15 mouse cellular contexts compared by ENCODE assay signal in genomic region chr2:106968320-106968719, GRCm38 (mm10). TPM values are rescaled to one million over a fixed set of nuclear protein-coding genes. Genes with fewer than 3 reads are reported as not detected.
A peak's percentile ranks its signal among the peaks of the same experiment; 100 is the strongest.
DNase-seq lines count a peak whose midpoint lies in the region; ATAC-seq and TF ChIP-seq lines count a peak whose summit lies in the region.
"Had no signal": no experiment of that assay in that cellular context is flagged by ENCODE, and none has a peak within 500 bp of the region (broad histone marks: within the 10 kb centered on the region; RNA-seq: fewer than 3 reads in every experiment).

No protein-coding gene starts in this region.

- H3K4me3 ChIP-seq in embryonic facial prominence, embryonic 14.5 days (ENCODE audit: low read depth, low read length): no peak overlapping the region
- no peak overlapping the region for H3K4me3 ChIP-seq in embryonic facial prominence, embryonic 10.5 days
- H3K4me3 ChIP-seq in testis, adult 2 months (ENCODE audit: control insufficient read depth, low read depth, low read length): peak overlapping the region; percentile 78
- H3K4me3 ChIP-seq: forebrain, embryonic 13.5 days; neural tube, embryonic 13.5 days had no signal

- peaks cover under 1% of the 10 kb centered on the region; the same call in 1 of the 2 replicates for H3K4me1 ChIP-seq in embryonic facial prominence, embryonic 14.5 days (ENCODE audit: control insufficient read depth, insufficient read depth, low read length)
- peaks cover 9% of the 10 kb centered on the region for H3K4me1 ChIP-seq in embryonic facial prominence, embryonic 10.5 days
- peaks cover 2% of the 10 kb centered on the region for H3K4me1 ChIP-seq in testis, adult 2 months (ENCODE audit: control insufficient read depth, insufficient read depth, low read length)

- WGBS in embryonic facial prominence, embryonic 14.5 days: 72% methylated on average over 6 of the region's 6 CpGs
- 87% methylated on average over 6 of the region's 6 CpGs for WGBS in embryonic facial prominence, embryonic 10.5 days

- peak; percentile 29 for DNase-seq in embryonic facial prominence, embryonic 14.5 days (ENCODE audit: low spot score)
- no peak for DNase-seq in embryonic facial prominence, embryonic 10.5 days (ENCODE audit: low spot score)
- peak; percentile 42 to 58 for DNase-seq in layer of hippocampus, postnatal 10 days (ENCODE audit: low spot score in 2 of 2)
- DNase-seq in layer of hippocampus, postnatal 36 days: no peak
- DNase-seq in testis, postnatal 14 days (ENCODE audit: low spot score): no peak
- no peak for DNase-seq in spleen, adult 18-20 months
- DNase-seq: adrenal gland, postnatal 36 days; embryo, embryonic 11 days; heart, adult 18-20 months; kidney, adult 11 months; kidney, postnatal 14 days; lung, adult 18-20 months had no signal

- no peak for TF ChIP-seq POLR2A in testis, adult 2 months (IDR thresholded peaks at IDR 0.05; ENCODE audit: control insufficient read depth, low read depth, low read length)

- peaks cover 51% of the 10 kb centered on the region for H3K36me3 ChIP-seq in embryonic facial prominence, embryonic 14.5 days (ENCODE audit: control insufficient read depth, insufficient read depth, low read length)
- H3K36me3 ChIP-seq in embryonic facial prominence, embryonic 10.5 days (replicated peaks): peaks cover 69% of the 10 kb centered on the region
- peaks cover 3% of the 10 kb centered on the region; the same call in 1 of the 2 replicates for H3K36me3 ChIP-seq in testis, adult 2 months (ENCODE audit: control insufficient read depth, insufficient read depth, low read length)

- TF ChIP-seq CTCF in testis, adult 2 months (IDR thresholded peaks at IDR 0.05; ENCODE audit: control insufficient read depth, insufficient read depth, insufficient replicate concordance, low read depth, low read length): no peak

- no peak overlapping the region for H3K4me2 ChIP-seq in embryonic facial prominence, embryonic 14.5 days (ENCODE audit: low read depth, low read length)
- H3K4me2 ChIP-seq: forebrain, embryonic 13.5 days; neural tube, embryonic 13.5 days had no signal

- no peaks in the 10 kb centered on the region for H3K9me3 ChIP-seq in embryonic facial prominence, embryonic 14.5 days (ENCODE audit: control insufficient read depth, low read length)
- H3K9me3 ChIP-seq in embryonic facial prominence, embryonic 10.5 days: no peaks in the 10 kb centered on the region
- H3K9me3 ChIP-seq: forebrain, embryonic 13.5 days; neural tube, embryonic 13.5 days had no signal

- no peak overlapping the region for H3K9ac ChIP-seq in embryonic facial prominence, embryonic 14.5 days (ENCODE audit: low read depth, low read length)
- H3K9ac ChIP-seq: forebrain, embryonic 13.5 days; neural tube, embryonic 13.5 days had no signal

- no peak overlapping the region for H3K27ac ChIP-seq in embryonic facial prominence, embryonic 14.5 days (replicated peaks; ENCODE audit: low read depth, low read length)
- no peak overlapping the region for H3K27ac ChIP-seq in embryonic facial prominence, embryonic 10.5 days (replicated peaks)
- H3K27ac ChIP-seq in testis, adult 2 months (ENCODE audit: control insufficient read depth, insufficient read depth, low read depth, low read length): no peak overlapping the region
- H3K27ac ChIP-seq: forebrain, embryonic 13.5 days; neural tube, embryonic 13.5 days had no signal

- ATAC-seq in embryonic facial prominence, embryonic 14.5 days (ENCODE audit: low read depth): no peak
- ATAC-seq: forebrain, embryonic 13.5 days had no signal

- no peaks in the 10 kb centered on the region for H3K27me3 ChIP-seq in embryonic facial prominence, embryonic 14.5 days (replicated peaks; ENCODE audit: control insufficient read depth, insufficient read depth, low read length)
- H3K27me3 ChIP-seq in embryonic facial prominence, embryonic 10.5 days (replicated peaks; ENCODE audit: low read depth, poor library complexity, severe bottlenecking): no peaks in the 10 kb centered on the region
- H3K27me3 ChIP-seq in testis, adult 2 months (ENCODE audit: control insufficient read depth, insufficient read depth, low read length): no peaks in the 10 kb centered on the region
- H3K27me3 ChIP-seq: forebrain, embryonic 13.5 days; neural tube, embryonic 13.5 days had no signal

RNA-seq across cellular contexts. Expression of gene Arl14ep, which starts 5.9 kb away (rescaled TPM):
- polyA plus RNA-seq in embryonic facial prominence, embryonic 14.5 days (2014; fragmentation: Nextera tagmentation; extraction: Ambion mirVana): 43.2 and 49.3 TPM in 2 replicates
- polyA plus RNA-seq in embryonic facial prominence, embryonic 10.5 days (2016; fragmentation: Nextera tagmentation; extraction: Ambion mirVana): 53.7 and 57.8 TPM in 2 replicates
- total RNA-seq in layer of hippocampus, postnatal 10 days (2021): 10 to 100 TPM; 48.2 to 49.2 TPM
- total RNA-seq in layer of hippocampus, postnatal 36 days (2021): 10 to 100 TPM; 52.8 to 53.5 TPM
- 13.5 and 18.1 TPM in 2 replicates for polyA plus RNA-seq in testis, adult 2 months (2012; rRNA removed)

Comparison
In these comparisons a context has a peak if more than half of its experiments do, and no peak if none do; other contexts are left out.
1. DNase-seq: peak in embryonic facial prominence, embryonic 14.5 days (single experiment) and layer of hippocampus, postnatal 10 days (2 of 2); none in embryonic facial prominence, embryonic 10.5 days (single experiment), layer of hippocampus, postnatal 36 days (0 of 2), testis, postnatal 14 days (single experiment) and spleen, adult 18-20 months (0 of 2).